Mouse (Mus musculus) lung, adult 18-20 months (tissue): Measurements from ENCODE around the gene Ovol1.

Source experiments
- DNase-seq, 2 experiments: peaks; one replicate each; pipeline ENCODE4 v3.0.0; 2022; ENCODE audit warnings: mixed read lengths in 2 of 2

Ovol1 gene

GRCm38 (mm10) chr19:5568470-5569140 lies 8.2 kb upstream of the Ovol1 start:
- DNase-seq = peak; percentile 82 to 87

- DNase-seq = peak; percentile 91 to 93
Observed at GRCm38 (mm10) chr19:5567534-5568469, 7.4 kb upstream of the Ovol1 start, which contains the start of gene Ap5b1. Gene Ap5b1, plus strand, starts transcription at chr19:5568025.

GRCm38 (mm10) chr19:5567180-5567533 lies 6.7 kb upstream of the Ovol1 start:
- DNase-seq = no peak

- DNase-seq = no peak
Observed at GRCm38 (mm10) chr19:5566316-5566715, 5.9 kb upstream of the Ovol1 start.

GRCm38 (mm10) chr19:5562776-5563175 lies 2.3 kb upstream of the Ovol1 start:
- no peak for DNase-seq

- no peak for DNase-seq
Observed at GRCm38 (mm10) chr19:5561886-5562285, 1.4 kb upstream of the Ovol1 start.

GRCm38 (mm10) chr19:5561252-5561790 lies 875 bp upstream of the Ovol1 start:
- DNase-seq = no peak

GRCm38 (mm10) chr19:5559631-5560456 lies 602 bp downstream of the Ovol1 start:
- no peak for DNase-seq

- DNase-seq = no peak
Observed at GRCm38 (mm10) chr19:5559229-5559628, 1.2 kb downstream of the Ovol1 start.

GRCm38 (mm10) chr19:5558770-5559169 lies 1.7 kb downstream of the Ovol1 start:
- DNase-seq = no peak

GRCm38 (mm10) chr19:5558169-5558568 lies 2.3 kb downstream of the Ovol1 start:
- no peak for DNase-seq

GRCm38 (mm10) chr19:5554212-5554611 lies 6.2 kb downstream of the Ovol1 start:
- peak; percentile 75 to 86 for DNase-seq

GRCm38 (mm10) chr19:5553802-5554201 lies 6.6 kb downstream of the Ovol1 start:
- DNase-seq = peak; percentile 40 to 57

- no peak for DNase-seq
Observed at GRCm38 (mm10) chr19:5547471-5548056, 12.9 kb downstream of the Ovol1 start.

- DNase-seq = no peak
Observed at GRCm38 (mm10) chr19:5544031-5544430, 16.4 kb downstream of the Ovol1 start.

- DNase-seq = no peak
Observed at GRCm38 (mm10) chr19:5543362-5543761, 17.1 kb downstream of the Ovol1 start.

GRCm38 (mm10) chr19:5538786-5539185 lies 21.7 kb downstream of the Ovol1 start:
- DNase-seq = no peak

- peak in 1 of 2 experiments; percentile 14 for DNase-seq
Observed at GRCm38 (mm10) chr19:5532520-5532919, 27.9 kb downstream of the Ovol1 start.

- DNase-seq = no peak
Observed at GRCm38 (mm10) chr19:5530138-5530524, 30.3 kb downstream of the Ovol1 start.

GRCm38 (mm10) chr19:5529325-5530137 lies 30.9 kb downstream of the Ovol1 start:
- DNase-seq = peak; percentile 97 to 98

- DNase-seq = no peak
Observed at GRCm38 (mm10) chr19:5525204-5525603, 35.2 kb downstream of the Ovol1 start.
